Mouse (Mus musculus): ENCODE results near the gene Ankrd65. TPM values are rescaled to one million over a fixed set of nuclear protein-coding genes. Genes with fewer than 3 reads are reported as not detected.
"Not testable (repeated sequence)": the region's sequence is repeated elsewhere in the genome, so short reads cannot be mapped to it uniquely, and the experiment has no call there.

Ankrd65 gene
- total RNA-seq, 2 experiments from 2014 or later = not detected

- peak; percentile 53 for DNase-seq
Observed at GRCm38 (mm10) chr4:155774971-155775740, 15.1 kb upstream of the Ankrd65 start.

- peak; percentile 66 for DNase-seq
Observed at GRCm38 (mm10) chr4:155775855-155776254, 14.4 kb upstream of the Ankrd65 start.

DNA sequence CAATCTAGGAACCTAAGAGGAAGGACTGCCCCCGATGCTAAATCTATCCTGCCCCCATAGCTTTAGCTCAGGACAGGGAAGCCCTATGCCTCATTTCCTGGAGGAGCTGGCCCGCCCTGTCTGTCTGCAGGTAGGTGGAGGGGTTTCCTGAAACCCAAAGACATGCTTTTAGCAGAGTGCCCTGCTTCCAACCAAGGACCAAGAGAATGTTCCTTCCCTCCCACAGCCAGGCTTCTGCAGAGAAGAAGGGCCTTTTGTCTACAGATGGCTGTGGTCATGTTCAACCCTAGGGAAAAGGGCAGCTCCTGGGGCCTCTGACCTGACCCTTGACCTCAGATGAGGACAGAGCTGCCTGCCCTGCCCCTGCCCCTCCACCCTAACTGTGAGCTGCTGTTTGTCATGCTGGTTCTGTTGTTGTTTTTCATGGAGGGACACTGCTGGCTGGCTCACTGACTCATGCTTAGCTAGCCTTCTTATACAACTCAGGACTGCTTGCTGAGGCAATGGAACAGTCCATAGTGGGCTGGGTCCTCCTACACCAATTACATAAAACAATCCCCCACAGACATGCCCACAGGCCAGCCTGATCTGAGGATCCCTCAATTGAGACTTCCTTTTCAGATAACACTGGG, 13.4 kb upstream of the Ankrd65 start:
- DNase-seq = no peak

GRCm38 (mm10) chr4:155777816-155778215, 12.4 kb upstream of the Ankrd65 start:
- DNase-seq = peak; percentile 54

DNA sequence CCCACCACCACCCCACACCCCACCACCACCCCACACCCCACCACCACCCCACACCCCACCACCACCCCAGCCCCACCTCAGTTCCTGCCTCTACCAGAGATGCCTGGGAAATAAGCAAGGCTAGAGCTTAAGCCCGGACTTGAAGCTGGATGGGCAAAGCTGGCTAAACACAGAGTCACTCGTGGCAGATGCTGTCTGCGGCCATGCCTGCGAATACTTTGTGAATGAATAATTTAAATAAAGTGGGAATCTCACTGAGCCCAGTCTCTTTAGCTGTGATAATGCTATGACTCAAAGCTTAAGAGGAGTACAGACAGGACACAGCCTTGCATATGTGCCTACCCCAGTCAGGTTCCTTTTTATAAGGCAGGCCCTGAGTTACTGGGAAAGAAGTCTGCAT, 10.7 kb upstream of the Ankrd65 start:
- no peak for DNase-seq

DNA sequence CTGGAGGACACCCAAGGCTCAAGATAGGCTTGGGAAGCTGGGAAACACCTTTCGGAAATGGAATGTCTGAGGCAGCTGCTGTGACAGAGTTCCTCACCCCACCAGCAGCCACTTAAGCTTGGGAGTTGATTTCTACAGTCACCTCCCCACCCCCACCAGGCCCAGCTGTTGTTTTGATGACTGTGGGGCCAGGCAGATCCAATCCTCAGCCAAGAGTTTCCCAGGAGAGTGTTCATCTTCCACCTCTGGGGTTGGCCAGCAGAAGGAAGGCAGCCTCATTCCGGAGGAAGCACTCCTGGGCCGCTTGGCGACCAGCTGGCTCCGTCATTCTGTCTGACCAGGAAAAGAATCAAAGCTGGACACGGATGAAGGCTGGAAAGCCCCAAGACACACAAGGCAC, 9.3 kb upstream of the Ankrd65 start:
- DNase-seq = peak; percentile 65

- DNase-seq = no peak
Observed at GRCm38 (mm10) chr4:155783486-155784080, 6.7 kb upstream of the Ankrd65 start.

- peak; percentile 86 for DNase-seq
Observed at GRCm38 (mm10) chr4:155784081-155784701, 6.0 kb upstream of the Ankrd65 start.

- DNase-seq = no peak
Observed at GRCm38 (mm10) chr4:155785246-155785645, 5.0 kb upstream of the Ankrd65 start.

DNA sequence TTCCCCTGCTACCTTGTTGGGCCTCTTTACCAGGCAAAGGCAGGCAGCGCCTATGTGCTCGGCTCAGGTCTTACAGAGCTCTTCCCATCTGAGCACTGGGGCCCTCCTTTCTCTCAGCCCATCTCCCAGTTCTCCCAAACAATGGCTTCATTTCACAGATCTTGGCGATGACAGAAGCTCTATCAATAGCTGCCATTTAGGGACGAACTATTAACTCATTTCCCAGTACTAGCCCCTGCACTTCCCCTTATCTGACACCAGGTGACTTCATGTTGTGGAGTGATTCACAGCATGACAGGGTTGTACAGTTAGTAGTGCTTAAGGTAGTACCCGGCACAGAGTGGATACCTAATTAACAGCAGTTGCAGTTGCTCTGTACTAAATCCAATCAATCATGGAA, 4.4 kb upstream of the Ankrd65 start, which contains the start of gene Tmem88b:
Gene Tmem88b (minus strand): TSS at position 56 of the 400 bp plus-strand sequence.
- DNase-seq = no peak

DNA sequence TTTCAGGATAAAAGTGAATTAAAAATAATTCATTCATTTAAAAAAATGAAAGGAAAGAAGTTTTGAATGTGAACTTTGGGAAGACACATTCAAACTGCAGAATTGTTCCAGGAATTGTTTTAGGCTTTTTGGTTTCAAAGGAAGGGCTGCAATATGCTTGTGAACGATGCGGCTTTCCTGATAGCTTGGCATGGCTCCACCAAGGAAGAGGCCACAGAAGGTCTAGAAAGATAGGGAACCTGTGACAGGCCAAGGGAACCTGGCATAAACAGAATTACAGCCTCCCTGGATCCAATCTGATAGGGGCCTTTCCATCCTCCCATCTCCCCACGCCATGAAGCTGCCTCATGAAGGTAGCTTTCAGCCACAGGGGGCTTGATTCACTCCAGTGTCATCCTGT, 1.9 kb upstream of the Ankrd65 start:
- no peak for DNase-seq

- DNase-seq = not testable (repeated sequence)
Observed at GRCm38 (mm10) chr4:155788833-155789232, 1.4 kb upstream of the Ankrd65 start.

DNA sequence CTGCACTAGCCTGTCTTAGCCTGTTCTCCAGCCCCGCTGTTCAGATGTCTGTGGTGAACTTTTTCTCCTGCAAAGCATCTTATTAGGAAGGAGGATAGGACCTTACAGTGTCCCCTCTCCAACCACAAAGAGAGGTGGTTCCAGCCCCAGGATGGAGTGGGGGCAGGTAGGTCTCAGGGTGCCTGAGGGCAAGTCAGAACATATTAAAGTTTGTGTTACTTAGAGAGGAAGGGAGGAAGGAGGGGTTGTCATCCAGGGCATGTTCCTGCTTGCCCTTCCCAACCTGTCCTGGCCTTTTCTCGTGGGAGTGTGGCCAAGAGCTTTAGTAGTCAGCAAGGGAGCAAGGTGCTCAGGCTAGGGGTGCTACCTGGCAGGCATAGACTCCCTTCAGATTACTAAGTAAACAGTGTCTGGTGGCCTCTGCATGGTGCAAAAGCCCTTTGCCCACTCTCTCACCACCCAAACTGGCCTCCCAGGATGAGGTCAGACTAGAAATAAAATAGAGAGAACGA, 467 bp downstream of the Ankrd65 start:
- DNase-seq = no peak

DNA sequence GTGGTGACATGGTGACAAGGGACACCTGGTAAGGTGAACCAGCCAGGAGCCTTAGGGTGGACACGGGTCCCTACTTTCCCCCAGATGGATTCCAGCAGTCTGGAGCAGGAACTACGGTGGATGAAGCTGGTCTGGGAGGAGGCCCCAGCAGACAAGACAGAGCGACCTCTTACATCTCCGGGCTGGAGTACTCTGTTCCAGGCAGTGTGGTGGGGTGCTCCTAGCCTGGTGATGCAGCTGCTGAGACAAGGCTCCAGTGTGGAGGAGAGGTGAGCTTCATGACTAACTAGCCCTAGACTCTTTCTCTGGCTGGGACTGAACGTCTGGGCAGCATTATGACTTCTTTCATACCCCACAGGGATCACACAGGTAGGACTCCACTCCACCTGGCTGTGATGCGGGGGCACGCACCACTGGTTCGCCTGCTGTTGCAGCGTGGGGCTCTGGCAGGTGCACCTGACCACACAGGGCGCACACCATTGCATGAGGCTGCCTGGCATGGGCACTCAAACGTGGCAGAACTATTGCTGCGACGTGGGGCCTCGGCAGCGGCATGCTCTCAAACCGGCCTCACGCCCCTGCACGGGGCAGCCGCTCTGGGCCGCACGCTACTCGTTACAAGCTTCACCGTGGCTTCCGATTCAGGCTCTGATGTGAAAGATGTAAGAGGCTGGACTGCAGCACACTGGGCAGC, 1.1 kb downstream of the Ankrd65 start:
- no peak for DNase-seq

DNA sequence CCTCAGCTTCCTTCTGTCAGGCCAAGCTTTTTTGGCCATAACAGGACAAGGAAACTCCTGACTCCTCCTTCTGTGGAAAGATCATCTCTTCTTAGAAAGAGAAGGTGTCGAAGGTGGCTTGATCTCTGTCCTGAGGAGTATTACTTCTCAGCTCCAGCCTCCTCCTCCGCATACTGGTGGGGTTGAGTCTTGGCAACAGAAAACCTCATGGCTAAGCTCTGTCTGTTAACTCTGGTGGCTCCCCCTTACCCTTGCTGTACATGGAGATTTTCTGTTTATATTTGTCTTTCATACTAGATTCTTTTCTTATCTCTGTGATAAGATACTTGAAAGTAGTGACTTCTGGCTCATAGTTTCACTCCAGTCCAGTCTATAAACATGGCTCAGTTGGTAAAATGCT, 3.5 kb downstream of the Ankrd65 start:
- DNase-seq = no peak

- no peak for DNase-seq
Observed at GRCm38 (mm10) chr4:155802075-155802474, 11.8 kb downstream of the Ankrd65 start.

GRCm38 (mm10) chr4:155802741-155803339, 12.6 kb downstream of the Ankrd65 start, which contains the start of gene Mrpl20:
Gene Mrpl20, plus strand, starts transcription at chr4:155802878.
- no peak for DNase-seq

GRCm38 (mm10) chr4:155803340-155804041, 13.3 kb downstream of the Ankrd65 start:
- DNase-seq = peak; percentile 97

DNA sequence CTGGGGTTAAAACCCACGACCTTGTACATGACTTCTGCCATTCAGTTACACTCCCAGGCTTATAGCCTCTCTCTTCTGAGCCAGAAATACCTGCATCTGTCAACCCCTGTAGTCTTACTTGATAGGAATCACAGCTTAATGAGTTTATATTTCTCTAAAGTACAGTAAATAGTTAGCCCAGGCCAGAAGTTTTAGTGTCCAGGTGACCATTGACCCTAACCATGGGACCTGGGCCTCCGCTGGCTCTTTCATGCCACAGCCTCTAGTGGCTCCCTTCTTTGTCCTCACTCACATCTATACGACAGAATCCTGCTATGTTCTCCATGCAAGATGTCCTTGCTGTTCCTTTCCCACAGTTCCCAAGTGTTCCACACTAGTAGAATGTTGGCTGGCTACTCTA, 17.6 kb downstream of the Ankrd65 start:
- DNase-seq = no peak

DNA sequence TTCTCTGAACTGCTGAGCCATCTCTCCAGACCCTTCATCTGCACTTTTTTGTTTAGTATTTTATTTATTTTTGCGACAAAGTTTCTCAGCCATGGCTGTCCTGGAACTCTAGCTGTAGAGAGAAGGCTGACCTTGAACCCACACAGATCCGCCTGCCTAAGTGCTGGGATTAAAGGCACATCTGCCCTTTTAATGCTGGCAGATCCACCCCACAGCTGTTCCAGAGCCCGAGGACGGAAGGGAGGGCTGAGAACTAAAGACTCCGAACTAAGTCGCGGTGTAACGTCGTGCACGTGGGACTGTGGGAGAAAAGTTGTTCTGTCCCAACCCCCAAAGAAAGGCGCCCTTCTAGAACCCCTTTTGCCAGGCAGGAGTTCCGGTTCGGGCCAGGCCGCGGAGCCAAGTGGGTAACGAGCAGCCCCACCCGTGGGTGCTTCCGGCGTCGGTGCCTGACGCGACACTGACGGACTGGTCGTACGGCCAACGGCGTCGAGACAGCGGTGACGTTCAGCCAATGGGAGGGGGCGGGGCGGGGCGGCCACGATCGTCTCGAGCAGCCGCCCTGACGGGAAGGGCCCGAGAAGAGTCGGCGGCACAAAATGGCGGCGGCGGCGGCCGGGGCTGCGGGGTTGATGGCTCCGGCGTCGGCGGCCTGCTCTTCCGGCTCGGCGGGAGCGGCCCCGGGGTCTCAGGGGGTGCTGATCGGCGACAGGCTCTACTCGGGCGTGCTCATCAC, 21.9 kb downstream of the Ankrd65 start, which contains the start of gene Ccnl2:
Gene Ccnl2 (plus strand): TSS at position 561 of the 736 bp plus-strand sequence.
- peak; percentile 95 for DNase-seq

Data from adrenal gland, postnatal 10 days (tissue).